Mouse (Mus musculus) kidney, postnatal 25 days (tissue): ENCODE measurements around the gene Sema3f.

ENCODE experiments used
- DNase-seq, 2 experiments: peaks; one replicate each; pipeline ENCODE4 v3.0.0; 2021; ENCODE audit warnings: mixed read lengths in 2 of 2

Gene Sema3f

GRCm38 (mm10) chr9:107714221-107714952 is 4.1 kb upstream of the Sema3f start:
- DNase-seq, result peak; percentile 66 to 85

GRCm38 (mm10) chr9:107709096-107709696 is 1.1 kb downstream of the Sema3f start:
- DNase-seq, result no peak

GRCm38 (mm10) chr9:107708439-107709095 is 1.7 kb downstream of the Sema3f start:
- no peak for DNase-seq

- no peak for DNase-seq
These were observed 2.4 kb downstream of the Sema3f start for GRCm38 (mm10) chr9:107707701-107708438.

- no peak for DNase-seq
These were observed 3.5 kb downstream of the Sema3f start for GRCm38 (mm10) chr9:107706781-107707211.

GRCm38 (mm10) chr9:107703337-107704122 is 6.7 kb downstream of the Sema3f start:
- DNase-seq, result peak; percentile 47 to 61

GRCm38 (mm10) chr9:107702606-107703185 is 7.6 kb downstream of the Sema3f start:
- peak in 1 of 2 experiments; percentile 34 for DNase-seq

GRCm38 (mm10) chr9:107701594-107701993 is 8.7 kb downstream of the Sema3f start:
- peak; percentile 80 to 88 for DNase-seq

- peak in 1 of 2 experiments; percentile 48 for DNase-seq
These were observed 10.1 kb downstream of the Sema3f start for GRCm38 (mm10) chr9:107700114-107700571.

- DNase-seq, result peak; percentile 46 to 60
These were observed 10.8 kb downstream of the Sema3f start for GRCm38 (mm10) chr9:107699376-107699980.

GRCm38 (mm10) chr9:107698611-107699190 is 11.6 kb downstream of the Sema3f start:
- peak; percentile 56 to 75 for DNase-seq

- peak in 1 of 2 experiments; percentile 43 for DNase-seq
These were observed 12.3 kb downstream of the Sema3f start for GRCm38 (mm10) chr9:107697811-107698521.

- peak; percentile 45 to 82 for DNase-seq
These were observed 13.2 kb downstream of the Sema3f start for GRCm38 (mm10) chr9:107696845-107697610.

- DNase-seq, result no peak
These were observed 14.2 kb downstream of the Sema3f start for GRCm38 (mm10) chr9:107696106-107696479.

- peak; percentile 45 to 73 for DNase-seq
These were observed 14.7 kb downstream of the Sema3f start for GRCm38 (mm10) chr9:107695441-107696105.

GRCm38 (mm10) chr9:107694627-107695026 is 15.6 kb downstream of the Sema3f start:
- DNase-seq, result peak; percentile 62 to 74

- peak in 1 of 2 experiments; percentile 36 for DNase-seq
These were observed 16.8 kb downstream of the Sema3f start for GRCm38 (mm10) chr9:107693433-107693987.

GRCm38 (mm10) chr9:107692785-107693184 is 17.5 kb downstream of the Sema3f start:
- peak in 1 of 2 experiments; percentile 31 for DNase-seq
